Mouse (Mus musculus): ENCODE results near the gene Hdgfl2. TPM values are rescaled to one million over a fixed set of nuclear protein-coding genes. Genes with fewer than 3 reads are reported as not detected.

Hdgfl2 gene
- polyA plus RNA-seq (2015; fragmentation: Nextera tagmentation; extraction: Ambion mirVana) = 141 and 145 TPM in 2 replicates

- ATAC-seq (ENCODE audit: low FRiP score, low read depth) = peak; percentile 94
- H3K9me3 ChIP-seq = no peaks in the 10 kb centered on the region
- H3K27me3 ChIP-seq = no peaks in the 10 kb centered on the region
- peak within 1 kb of the TSS; percentile 78 for H3K4me2 ChIP-seq
- peaks cover 2% of the 10 kb centered on the region; the same call in 1 of the 2 replicates for H3K36me3 ChIP-seq
- H3K27ac ChIP-seq (replicated peaks) = peak within 1 kb of the TSS; percentile 79
- H3K4me1 ChIP-seq (replicated peaks) = peaks cover 47% of the 10 kb centered on the region
- H3K9ac ChIP-seq = peak within 1 kb of the TSS; percentile 65
- peak within 1 kb of the TSS; percentile 65 for H3K4me3 ChIP-seq
- under 1% methylated on average over 60 of the region's 61 CpGs for WGBS
Observed at GRCm38 (mm10) chr17:56078880-56079795, at the start of gene Hdgfl2. Gene Hdgfl2 (plus strand): TSS chr17:56079634.

GRCm38 (mm10) chr17:56030238-56030870 lies 49.1 kb upstream of the Hdgfl2 start:
- Histone ChIP-seq H3K27me3 (no peaks in the 10 kb centered on the region), H3K36me3 (peaks cover 9% of the 10 kb centered on the region; the same call in 1 of the 2 replicates), H3K4me1 (replicated peaks) (peaks cover 43% of the 10 kb centered on the region), H3K9me3 (no peaks in the 10 kb centered on the region), H3K4me3 (no peak overlapping the region), H3K9ac (no peak overlapping the region), H3K4me2 (no peak overlapping the region), H3K27ac (replicated peaks) (no peak overlapping the region)
- WGBS = 84% methylated on average over 9 of the region's 9 CpGs
- ATAC-seq (ENCODE audit: low FRiP score, low read depth) = no peak

GRCm38 (mm10) chr17:56030919-56031318 lies 48.5 kb upstream of the Hdgfl2 start:
- no peak overlapping the region for H3K27ac ChIP-seq (replicated peaks)
- no peak for ATAC-seq (ENCODE audit: low FRiP score, low read depth)
- no peaks in the 10 kb centered on the region for H3K27me3 ChIP-seq
- WGBS = 71% methylated on average over 5 of the region's 5 CpGs
- peaks cover 9% of the 10 kb centered on the region; the same call in 1 of the 2 replicates for H3K36me3 ChIP-seq
- H3K9me3 ChIP-seq = no peaks in the 10 kb centered on the region
- H3K4me3 ChIP-seq = no peak overlapping the region
- H3K9ac ChIP-seq = no peak overlapping the region
- H3K4me1 ChIP-seq (replicated peaks) = peaks cover 48% of the 10 kb centered on the region
- H3K4me2 ChIP-seq = no peak overlapping the region

GRCm38 (mm10) chr17:56031431-56031830 lies 48.0 kb upstream of the Hdgfl2 start:
- Histone ChIP-seq H3K9me3 (no peaks in the 10 kb centered on the region), H3K4me3 (no peak overlapping the region), H3K36me3 (peaks cover 9% of the 10 kb centered on the region; the same call in 1 of the 2 replicates), H3K27ac (replicated peaks) (no peak overlapping the region), H3K4me2 (no peak overlapping the region), H3K9ac (no peak overlapping the region), H3K4me1 (replicated peaks) (peaks cover 48% of the 10 kb centered on the region), H3K27me3 (no peaks in the 10 kb centered on the region)
- 93% methylated on average over 7 of the region's 7 CpGs for WGBS
- ATAC-seq (ENCODE audit: low FRiP score, low read depth) = no peak

GRCm38 (mm10) chr17:56032127-56032733 lies 47.2 kb upstream of the Hdgfl2 start:
- no peak for ATAC-seq (ENCODE audit: low FRiP score, low read depth)
- Histone ChIP-seq H3K4me3 (no peak overlapping the region), H3K4me2 (no peak overlapping the region), H3K27ac (replicated peaks) (no peak overlapping the region), H3K9me3 (no peaks in the 10 kb centered on the region), H3K27me3 (no peaks in the 10 kb centered on the region), H3K9ac (no peak overlapping the region), H3K4me1 (replicated peaks) (peaks cover 53% of the 10 kb centered on the region), H3K36me3 (peaks cover 9% of the 10 kb centered on the region; the same call in 1 of the 2 replicates)
- WGBS = 78% methylated on average over 6 of the region's 6 CpGs

- no peaks in the 10 kb centered on the region for H3K27me3 ChIP-seq
- ATAC-seq (ENCODE audit: low FRiP score, low read depth) = no peak
- H3K27ac ChIP-seq (replicated peaks) = no peak overlapping the region
- peaks cover 9% of the 10 kb centered on the region; the same call in 1 of the 2 replicates for H3K36me3 ChIP-seq
- H3K9me3 ChIP-seq = no peaks in the 10 kb centered on the region
- H3K9ac ChIP-seq = no peak overlapping the region
- H3K4me2 ChIP-seq = no peak overlapping the region
- no peak overlapping the region for H3K4me3 ChIP-seq
- WGBS = 78% methylated on average over 7 of the region's 7 CpGs
- peaks cover 53% of the 10 kb centered on the region for H3K4me1 ChIP-seq (replicated peaks)
Observed at GRCm38 (mm10) chr17:56032831-56033230, 46.6 kb upstream of the Hdgfl2 start.

GRCm38 (mm10) chr17:56034040-56034725 lies 45.3 kb upstream of the Hdgfl2 start:
- Histone ChIP-seq H3K27ac (replicated peaks) (no peak overlapping the region), H3K4me3 (no peak overlapping the region), H3K27me3 (no peaks in the 10 kb centered on the region), H3K36me3 (peaks cover 6% of the 10 kb centered on the region; the same call in 1 of the 2 replicates), H3K9ac (no peak overlapping the region; the same call in 1 of the 2 replicates), H3K4me2 (no peak overlapping the region), H3K4me1 (replicated peaks) (peaks cover 50% of the 10 kb centered on the region), H3K9me3 (no peaks in the 10 kb centered on the region)
- 93% methylated on average over 7 of the region's 7 CpGs for WGBS
- no peak for ATAC-seq (ENCODE audit: low FRiP score, low read depth)

- no peaks in the 10 kb centered on the region for H3K27me3 ChIP-seq
- no peak overlapping the region; the same call in 1 of the 2 replicates for H3K4me3 ChIP-seq
- no peaks in the 10 kb centered on the region for H3K9me3 ChIP-seq
- H3K9ac ChIP-seq = no peak overlapping the region
- H3K36me3 ChIP-seq = peaks cover 6% of the 10 kb centered on the region; the same call in 1 of the 2 replicates
- peaks cover 50% of the 10 kb centered on the region for H3K4me1 ChIP-seq (replicated peaks)
- WGBS = 87% methylated on average over 6 of the region's 6 CpGs
- peak overlapping the region; percentile 62; the same call in 1 of the 2 replicates for H3K4me2 ChIP-seq
- no peak overlapping the region for H3K27ac ChIP-seq (replicated peaks)
- no peak for ATAC-seq (ENCODE audit: low FRiP score, low read depth)
Observed at GRCm38 (mm10) chr17:56034726-56035100, 44.7 kb upstream of the Hdgfl2 start.

- WGBS = 84% methylated on average over 4 of the region's 4 CpGs
- Histone ChIP-seq H3K9me3 (no peaks in the 10 kb centered on the region), H3K4me2 (peak overlapping the region; percentile 62), H3K36me3 (peaks cover 6% of the 10 kb centered on the region; the same call in 1 of the 2 replicates), H3K9ac (peak overlapping the region; percentile 98), H3K27ac (replicated peaks) (no peak overlapping the region), H3K4me3 (peak overlapping the region; percentile 99), H3K27me3 (no peaks in the 10 kb centered on the region), H3K4me1 (replicated peaks) (peaks cover 49% of the 10 kb centered on the region)
- no peak for ATAC-seq (ENCODE audit: low FRiP score, low read depth)
Observed at GRCm38 (mm10) chr17:56035216-56035615, 44.2 kb upstream of the Hdgfl2 start.

GRCm38 (mm10) chr17:56036176-56036900 lies 43.1 kb upstream of the Hdgfl2 start, which contains the start of gene Sh3gl1:
Gene Sh3gl1 (minus strand): TSS chr17:56036635.
- Histone ChIP-seq H3K9me3 (no peaks in the 10 kb centered on the region), H3K4me3 (peak within 1 kb of the TSS; percentile 99), H3K27ac (replicated peaks) (peak within 1 kb of the TSS; percentile 91), H3K36me3 (peaks cover 6% of the 10 kb centered on the region; the same call in 1 of the 2 replicates), H3K27me3 (no peaks in the 10 kb centered on the region), H3K4me1 (replicated peaks) (peaks cover 48% of the 10 kb centered on the region), H3K4me2 (peak within 1 kb of the TSS; percentile 62), H3K9ac (peak within 1 kb of the TSS; percentile 98)
- WGBS = under 1% methylated on average over 74 of the region's 74 CpGs
- ATAC-seq (ENCODE audit: low FRiP score, low read depth) = peak; percentile 91

Measured in hindbrain, embryonic 15.5 days (tissue).